Mouse (Mus musculus): Measurements from ENCODE around the gene Emilin2. TPM values are rescaled to one million over a fixed set of nuclear protein-coding genes. Genes with fewer than 3 reads are reported as not detected.
"Not testable (repeated sequence)": the region's sequence is repeated elsewhere in the genome, so short reads cannot be mapped to it uniquely, and the experiment has no call there.

Gene Emilin2
- polyA plus RNA-seq, 1 experiment, result 3.2 TPM

- no peaks in the 10 kb centered on the region for H3K36me3 ChIP-seq (ENCODE audit: control insufficient read depth, insufficient read depth)
- H3K4me3 ChIP-seq, result no peak overlapping the region
- H3ac ChIP-seq (ENCODE audit: control insufficient read depth, insufficient read length), result no peak overlapping the region
- no peaks in the 10 kb centered on the region for H3K27me3 ChIP-seq (ENCODE audit: control insufficient read depth, insufficient read depth, insufficient read length)
- no peak for TF ChIP-seq MAX (IDR thresholded peaks at IDR 0.05; ENCODE audit: low read depth)
- H3K79me2 ChIP-seq (ENCODE audit: control insufficient read depth, insufficient read depth), result no peaks in the 10 kb centered on the region
- H3K4me2 ChIP-seq (ENCODE audit: low read depth), result no peak overlapping the region
These were observed 26.8 kb upstream of the Emilin2 start for GRCm38 (mm10) chr17:71338627-71339026.

- Histone ChIP-seq H3K36me3 (ENCODE audit: control insufficient read depth, insufficient read depth) (no peaks in the 10 kb centered on the region), H3K27me3 (ENCODE audit: control insufficient read depth, insufficient read depth, insufficient read length) (no peaks in the 10 kb centered on the region), H3K4me3 (no peak overlapping the region), H3K4me2 (ENCODE audit: low read depth) (no peak overlapping the region), H3K79me2 (ENCODE audit: control insufficient read depth, insufficient read depth) (no peaks in the 10 kb centered on the region), H3ac (ENCODE audit: control insufficient read depth, insufficient read length) (no peak overlapping the region)
- TF ChIP-seq MAX (IDR thresholded peaks at IDR 0.05; ENCODE audit: low read depth), result no peak
- no peak for TF ChIP-seq SRF (IDR thresholded peaks at IDR 0.05; ENCODE audit: control insufficient read depth, insufficient read length, low read depth)
- TF ChIP-seq TCF3 (IDR thresholded peaks at IDR 0.05; ENCODE audit: insufficient read length, low read depth), result no peak
- no peak for TF ChIP-seq USF1 (IDR thresholded peaks at IDR 0.05; ENCODE audit: low read depth)
- TF ChIP-seq POLR2AphosphoS2 (IDR thresholded peaks at IDR 0.05; ENCODE audit: insufficient read length, low read depth), result no peak
- no peak for TF ChIP-seq POLR2A (IDR thresholded peaks at IDR 0.05; ENCODE audit: insufficient read length, low read depth)
- TF ChIP-seq REST (IDR thresholded peaks at IDR 0.05; ENCODE audit: insufficient read depth, insufficient read length), result no peak
- TF ChIP-seq MYOD1 (IDR thresholded peaks at IDR 0.05; ENCODE audit: control insufficient read depth in 1 of 3, insufficient read length in 2 of 3, low read depth in 2 of 3), result no peak
- TF ChIP-seq CEBPB (IDR thresholded peaks at IDR 0.05; ENCODE audit: insufficient read depth, poor library complexity, severe bottlenecking), result no peak
- no peak for TF ChIP-seq E2F4 (IDR thresholded peaks at IDR 0.05; ENCODE audit: insufficient read depth)
- no peak for TF ChIP-seq TCF12 (IDR thresholded peaks at IDR 0.05; ENCODE audit: insufficient read depth, poor library complexity, severe bottlenecking)
- no peak for TF ChIP-seq MYOG (IDR thresholded peaks at IDR 0.05; ENCODE audit: control insufficient read depth in 1 of 3, insufficient read depth in 1 of 3, insufficient read length in 2 of 3, low read depth in 2 of 3)
These were observed 25.8 kb upstream of the Emilin2 start for GRCm38 (mm10) chr17:71337546-71337945.

GRCm38 (mm10) chr17:71336421-71336820 lies 24.6 kb upstream of the Emilin2 start:
- no peak for TF ChIP-seq POLR2AphosphoS2 (IDR thresholded peaks at IDR 0.05; ENCODE audit: insufficient read length, low read depth)
- no peak for TF ChIP-seq E2F4 (IDR thresholded peaks at IDR 0.05; ENCODE audit: insufficient read depth)
- no peak for TF ChIP-seq TCF12 (IDR thresholded peaks at IDR 0.05; ENCODE audit: insufficient read depth, poor library complexity, severe bottlenecking)
- TF ChIP-seq MAX (IDR thresholded peaks at IDR 0.05; ENCODE audit: low read depth), result no peak
- no peak for TF ChIP-seq CEBPB (IDR thresholded peaks at IDR 0.05; ENCODE audit: insufficient read depth, poor library complexity, severe bottlenecking)
- TF ChIP-seq POLR2A (IDR thresholded peaks at IDR 0.05; ENCODE audit: insufficient read length, low read depth), result no peak
- TF ChIP-seq REST (IDR thresholded peaks at IDR 0.05; ENCODE audit: insufficient read depth, insufficient read length), result no peak
- no peak for TF ChIP-seq USF1 (IDR thresholded peaks at IDR 0.05; ENCODE audit: low read depth)
- no peak for TF ChIP-seq MYOG (IDR thresholded peaks at IDR 0.05; ENCODE audit: control insufficient read depth in 1 of 3, insufficient read depth in 1 of 3, insufficient read length in 2 of 3, low read depth in 2 of 3)
- no peak for TF ChIP-seq TCF3 (IDR thresholded peaks at IDR 0.05; ENCODE audit: insufficient read length, low read depth)
- no peak for TF ChIP-seq MYOD1 (IDR thresholded peaks at IDR 0.05; ENCODE audit: control insufficient read depth in 1 of 3, insufficient read length in 2 of 3, low read depth in 2 of 3)
- Histone ChIP-seq H3K4me2 (ENCODE audit: low read depth) (no peak overlapping the region), H3ac (ENCODE audit: control insufficient read depth, insufficient read length) (no peak overlapping the region)

GRCm38 (mm10) chr17:71332298-71332697 lies 20.5 kb upstream of the Emilin2 start:
- Histone ChIP-seq H3K4me2 (ENCODE audit: low read depth) (no peak overlapping the region), H3K36me3 (ENCODE audit: control insufficient read depth, insufficient read depth) (no peaks in the 10 kb centered on the region), H3K79me2 (ENCODE audit: control insufficient read depth, insufficient read depth) (no peaks in the 10 kb centered on the region), H3K4me3 (no peak overlapping the region), H3ac (ENCODE audit: control insufficient read depth, insufficient read length) (no peak overlapping the region), H3K27me3 (ENCODE audit: control insufficient read depth, insufficient read depth, insufficient read length) (no peaks in the 10 kb centered on the region)
- TF ChIP-seq TCF3 (IDR thresholded peaks at IDR 0.05; ENCODE audit: insufficient read length, low read depth), result no peak
- TF ChIP-seq MAX (IDR thresholded peaks at IDR 0.05; ENCODE audit: low read depth), result no peak
- TF ChIP-seq POLR2A (IDR thresholded peaks at IDR 0.05; ENCODE audit: insufficient read length, low read depth), result no peak
- no peak for TF ChIP-seq CEBPB (IDR thresholded peaks at IDR 0.05; ENCODE audit: insufficient read depth, poor library complexity, severe bottlenecking)
- TF ChIP-seq MYOD1 (IDR thresholded peaks at IDR 0.05; ENCODE audit: control insufficient read depth in 1 of 3, insufficient read length in 2 of 3, low read depth in 2 of 3), result no peak

More at GRCm38 (mm10) chr17:71336421-71336820, 24.6 kb upstream of the Emilin2 start:
- no peaks in the 10 kb centered on the region for H3K27me3 ChIP-seq (ENCODE audit: control insufficient read depth, insufficient read depth, insufficient read length)
- no peaks in the 10 kb centered on the region for H3K79me2 ChIP-seq (ENCODE audit: control insufficient read depth, insufficient read depth)
- no peaks in the 10 kb centered on the region for H3K36me3 ChIP-seq (ENCODE audit: control insufficient read depth, insufficient read depth)
- no peak overlapping the region for H3K4me3 ChIP-seq

GRCm38 (mm10) chr17:71320731-71321130 lies 9.0 kb upstream of the Emilin2 start:
- not testable (repeated sequence) for H3K36me3 ChIP-seq (ENCODE audit: control insufficient read depth, insufficient read depth); H3K4me3 ChIP-seq; H3K27me3 ChIP-seq (ENCODE audit: control insufficient read depth, insufficient read depth, insufficient read length); H3ac ChIP-seq (ENCODE audit: control insufficient read depth, insufficient read length); H3K4me2 ChIP-seq (ENCODE audit: low read depth); H3K79me2 ChIP-seq (ENCODE audit: control insufficient read depth, insufficient read depth)

GRCm38 (mm10) chr17:71319361-71319760 lies 7.6 kb upstream of the Emilin2 start:
- Histone ChIP-seq H3K4me3 (no peak overlapping the region), H3ac (ENCODE audit: control insufficient read depth, insufficient read length) (no peak overlapping the region), H3K4me2 (ENCODE audit: low read depth) (no peak overlapping the region), H3K36me3 (ENCODE audit: control insufficient read depth, insufficient read depth) (no peaks in the 10 kb centered on the region), H3K79me2 (ENCODE audit: control insufficient read depth, insufficient read depth) (no peaks in the 10 kb centered on the region), H3K27me3 (ENCODE audit: control insufficient read depth, insufficient read depth, insufficient read length) (no peaks in the 10 kb centered on the region)
- TF ChIP-seq E2F4 (IDR thresholded peaks at IDR 0.05; ENCODE audit: insufficient read depth) (no peak), POLR2A (IDR thresholded peaks at IDR 0.05; ENCODE audit: insufficient read length, low read depth) (no peak), MAX (IDR thresholded peaks at IDR 0.05; ENCODE audit: low read depth) (no peak), REST (IDR thresholded peaks at IDR 0.05; ENCODE audit: insufficient read depth, insufficient read length) (no peak), USF1 (IDR thresholded peaks at IDR 0.05; ENCODE audit: low read depth) (no peak), TCF12 (IDR thresholded peaks at IDR 0.05; ENCODE audit: insufficient read depth, poor library complexity, severe bottlenecking) (no peak), SRF (IDR thresholded peaks at IDR 0.05; ENCODE audit: control insufficient read depth, insufficient read length, low read depth) (no peak), POLR2AphosphoS2 (IDR thresholded peaks at IDR 0.05; ENCODE audit: insufficient read length, low read depth) (no peak), TCF3 (IDR thresholded peaks at IDR 0.05; ENCODE audit: insufficient read length, low read depth) (no peak), CEBPB (IDR thresholded peaks at IDR 0.05; ENCODE audit: insufficient read depth, poor library complexity, severe bottlenecking) (no peak), MYOD1 (IDR thresholded peaks at IDR 0.05; ENCODE audit: control insufficient read depth in 1 of 3, insufficient read length in 2 of 3, low read depth in 2 of 3) (no peak), MYOG (IDR thresholded peaks at IDR 0.05; ENCODE audit: control insufficient read depth in 1 of 3, insufficient read depth in 1 of 3, insufficient read length in 2 of 3, low read depth in 2 of 3) (no peak)
